1 mouse cellular context compared by ENCODE assay signal in the genomic region with DNA sequence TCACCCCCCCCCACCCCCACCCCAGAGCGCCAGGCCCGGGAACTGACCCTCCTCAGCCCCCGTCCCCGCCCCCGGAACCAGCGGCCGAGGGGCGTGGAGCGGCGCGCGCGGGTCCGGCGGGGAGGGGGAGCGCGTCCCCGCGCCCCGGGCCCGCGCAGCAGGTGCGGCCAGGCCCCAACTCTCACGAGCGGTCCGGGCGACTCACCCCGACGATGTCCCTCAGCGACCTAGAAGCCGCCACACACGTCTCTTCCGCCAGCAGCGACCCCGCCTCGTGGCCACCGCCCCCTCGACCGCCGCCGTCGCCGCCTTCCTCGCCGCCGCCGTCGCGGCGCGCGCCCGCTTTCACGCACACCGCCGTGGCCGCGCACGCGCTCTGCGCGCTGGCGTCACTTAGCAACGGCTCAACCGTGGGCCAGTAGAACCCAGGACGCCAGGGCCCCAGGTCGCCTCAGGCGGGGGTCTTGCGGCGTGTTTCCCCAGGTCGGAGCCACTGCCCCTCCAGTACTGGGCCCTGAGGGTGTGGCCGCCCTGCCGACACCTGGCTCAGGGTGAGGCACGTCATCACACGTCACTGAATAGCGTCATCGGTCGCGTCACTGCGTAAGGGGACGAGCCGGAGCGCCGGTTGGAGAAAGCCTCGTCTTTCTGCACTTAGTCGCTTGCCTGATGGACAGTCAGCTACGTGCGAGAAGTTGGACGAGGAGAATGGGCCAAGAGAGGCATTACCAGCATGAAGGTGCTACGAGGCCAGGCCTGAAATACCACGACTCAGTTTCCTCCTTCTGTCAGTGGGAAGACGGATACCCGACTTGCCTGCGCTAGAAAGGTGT.
TF ChIP-seq lines count a peak whose summit lies in the region.

A gene (minus strand): TSS at position 548 of the 833 bp plus-strand sequence.

TF ChIP-seq in MEL, 35 proteins besides CTCF, POLR2A, EP300 and RAD21 (continued from another document):
- no peak for TF ChIP-seq JUND (IDR thresholded peaks at IDR 0.05; ENCODE audit: low read depth, low read length)
- peak; percentile 2 for TF ChIP-seq MAX (IDR thresholded peaks at IDR 0.05; ENCODE audit: low read length)
- TF ChIP-seq ZNF384 (IDR thresholded peaks at IDR 0.05; ENCODE audit: low read depth, low read length), result no peak
- peak; percentile 73 for TF ChIP-seq NRF1 (IDR thresholded peaks at IDR 0.05; ENCODE audit: insufficient read depth, low read depth, low read length, poor library complexity, severe bottlenecking)
- no peak for TF ChIP-seq UBTF (IDR thresholded peaks at IDR 0.05; ENCODE audit: borderline replicate concordance, insufficient read depth, low read depth, low read length)
- TF ChIP-seq RCOR1 (IDR thresholded peaks at IDR 0.05; ENCODE audit: low read depth, low read length), result no peak
- TF ChIP-seq MAZ (IDR thresholded peaks at IDR 0.05; ENCODE audit: low read depth, low read length), result peak; percentile 94
- no peak for TF ChIP-seq TAL1 (IDR thresholded peaks at IDR 0.05; ENCODE audit: low read length)
